Mouse (Mus musculus) heart, postnatal 10 days (tissue): ENCODE measurements around the gene Rab8b. TPM values are rescaled to one million over a fixed set of nuclear protein-coding genes. Genes with fewer than 3 reads are reported as not detected.
"Not testable (repeated sequence)": the region's sequence is repeated elsewhere in the genome, so short reads cannot be mapped to it uniquely, and the experiment has no call there.

Experiments
- DNase-seq, 2 experiments: peaks; one replicate each; pipeline ENCODE4 v3.0.0; 2021
- intact Hi-C: fragments of 180-260 bp; cut with DNase I; formaldehyde crosslinking; loops from one replicate; pipeline ENCODE4 v1.15.1; 2025
- total RNA-seq, 2 experiments: library from RNA; stranded (reverse); gene quantifications; 2 replicates each; pipeline ENCODE4 v1.2.3; 2021

Rab8b gene
- total RNA-seq, 2 experiments from 2014 or later, result 15.9 to 19.0 TPM

- intact Hi-C loops, result no loop called here
- DNase-seq, result no peak
Measured at GRCm38 (mm10) chr9:66861104-66861767, 58.3 kb downstream of the Rab8b start.

- no peak for DNase-seq
- intact Hi-C loops, result no loop called here
Measured at GRCm38 (mm10) chr9:66859523-66859922, 60.0 kb downstream of the Rab8b start.

- no peak for DNase-seq
- intact Hi-C loops, result no loop called here
Measured at GRCm38 (mm10) chr9:66855865-66856264, 63.6 kb downstream of the Rab8b start.

GRCm38 (mm10) chr9:66852592-66852991 lies 66.9 kb downstream of the Rab8b start:
- intact Hi-C loops, result loop anchor here (5.0 kb wide), 1 partner anchor 85 kb away; no protein-coding TSS in a partner anchor
- no peak for DNase-seq

- intact Hi-C loops, result loop anchor here (5.0 kb wide), 1 partner anchor 86 kb away; no protein-coding TSS in a partner anchor
- no peak for DNase-seq
Measured at GRCm38 (mm10) chr9:66850966-66851365, 68.5 kb downstream of the Rab8b start.

GRCm38 (mm10) chr9:66846822-66847221 lies 72.7 kb downstream of the Rab8b start:
- intact Hi-C loops, result no loop called here
- DNase-seq, result no peak

GRCm38 (mm10) chr9:66835097-66835480 lies 84.4 kb downstream of the Rab8b start:
- DNase-seq, result no peak
- intact Hi-C loops, result loop anchor here (2.0 to 5.0 kb wide), 2 partner anchors 82 to 104 kb away; partner anchors contain the start of gene Rab8b

- intact Hi-C loops, result loop anchor here (2.0 to 5.0 kb wide), 3 partner anchors 83 to 127 kb away; partner anchors contain the start of gene Rab8b
- peak; percentile 98 for DNase-seq
Measured at GRCm38 (mm10) chr9:66834318-66835096, 85.0 kb downstream of the Rab8b start, which contains the start of gene Aph1c. Gene Aph1c, minus strand, starts transcription at chr9:66834726.

- no peak for DNase-seq
- intact Hi-C loops, result loop anchor here (2.0 to 5.0 kb wide), 2 partner anchors 105 to 127 kb away; no protein-coding TSS in a partner anchor
Measured at GRCm38 (mm10) chr9:66833851-66834250, 85.6 kb downstream of the Rab8b start.

- intact Hi-C loops, result loop anchor here (5.0 kb wide), 1 partner anchor 125 kb away; no protein-coding TSS in a partner anchor
- DNase-seq, result no peak
Measured at GRCm38 (mm10) chr9:66832366-66832908, 87.0 kb downstream of the Rab8b start.

GRCm38 (mm10) chr9:66825990-66826389 lies 93.5 kb downstream of the Rab8b start:
- DNase-seq, result peak; percentile 47 to 64

GRCm38 (mm10) chr9:66822255-66822654 lies 97.2 kb downstream of the Rab8b start:
- DNase-seq, intact Hi-C loops: not testable (repeated sequence)

More at GRCm38 (mm10) chr9:66825990-66826389, 93.5 kb downstream of the Rab8b start:
- intact Hi-C loops, result loop anchor here (1.0 to 2.0 kb wide), 3 partner anchors 31 to 361 kb away; partner anchors contain the start of gene Aph1b

GRCm38 (mm10) chr9:66820996-66821395 lies 98.5 kb downstream of the Rab8b start:
- intact Hi-C loops, result loop anchor here (2.0 kb wide), 1 partner anchor 36 kb away; no protein-coding TSS in a partner anchor
- no peak for DNase-seq

- intact Hi-C loops, result no loop called here
Measured at GRCm38 (mm10) chr9:66813392-66813791, 106.1 kb downstream of the Rab8b start.

GRCm38 (mm10) chr9:66805951-66806350 lies 113.5 kb downstream of the Rab8b start:
- DNase-seq, intact Hi-C loops: not testable (repeated sequence)

More at GRCm38 (mm10) chr9:66813392-66813791, 106.1 kb downstream of the Rab8b start:
- no peak for DNase-seq

GRCm38 (mm10) chr9:66801947-66802346 lies 117.5 kb downstream of the Rab8b start:
- DNase-seq, result peak in 1 of 2 experiments; percentile 17
- intact Hi-C loops, result no loop called here

- intact Hi-C loops, result no loop called here
- no peak for DNase-seq
Measured at GRCm38 (mm10) chr9:66796739-66797138, 122.7 kb downstream of the Rab8b start, which contains the start of gene Gm10647. Gene Gm10647, plus strand, starts transcription at chr9:66797039.

GRCm38 (mm10) chr9:66795464-66796324 lies 123.8 kb downstream of the Rab8b start, which contains the start of gene Aph1b:
Gene Aph1b, minus strand, starts transcription at chr9:66795490.
- intact Hi-C loops, result loop anchor here (2.0 kb wide), 1 partner anchor 29 kb away; no protein-coding TSS in a partner anchor

More at GRCm38 (mm10) chr9:66795464-66796324, 123.8 kb downstream of the Rab8b start, which contains the start of gene Aph1b:
- DNase-seq, result peak; percentile 96 to 98
